ENCODE assay signal across 18 mouse cellular contexts in genomic region chr5:67800801-67801200, GRCm38 (mm10). TPM values are rescaled to one million over a fixed set of nuclear protein-coding genes. Genes with fewer than 3 reads are reported as not detected.
A peak's percentile ranks its signal among the peaks of the same experiment; 100 is the strongest.
DNase-seq lines count a peak whose midpoint lies in the region; ATAC-seq and TF ChIP-seq lines count a peak whose summit lies in the region.
"Had no signal": no experiment of that assay in that cellular context is flagged by ENCODE, and none has a peak within 500 bp of the region (broad histone marks: within the 10 kb centered on the region; RNA-seq: fewer than 3 reads in every experiment).

No protein-coding gene starts in this region.

- H3K4me3 ChIP-seq in lung, embryonic 16.5 days (ENCODE audit: low read length) = no peak overlapping the region
- H3K4me3 ChIP-seq in cerebellum, adult 2 months (replicated peaks; ENCODE audit: insufficient read depth, low read depth, low read length) = no peak overlapping the region
- H3K4me3 ChIP-seq: embryonic facial prominence, embryonic 10.5 days; forebrain, embryonic 13.5 days; lung, embryonic 15.5 days had no signal

- H3K27ac ChIP-seq in lung, embryonic 16.5 days (ENCODE audit: low read length) = peak overlapping the region; percentile 34; the same call in 1 of the 2 replicates
- H3K27ac ChIP-seq in cerebellum, adult 2 months (ENCODE audit: insufficient read depth, low read length) = peak overlapping the region; percentile 55
- H3K27ac ChIP-seq: embryonic facial prominence, embryonic 10.5 days; forebrain, embryonic 13.5 days; lung, embryonic 15.5 days had no signal

- H3K27me3 ChIP-seq in lung, embryonic 16.5 days (ENCODE audit: control insufficient read depth, insufficient read depth, low read depth, low read length) = no peaks in the 10 kb centered on the region
- no peaks in the 10 kb centered on the region for H3K27me3 ChIP-seq in cerebellum, adult 2 months (ENCODE audit: control insufficient read depth, insufficient read depth, low read length)
- H3K27me3 ChIP-seq: forebrain, embryonic 13.5 days; lung, embryonic 15.5 days; Patski had no signal

- no peak overlapping the region for H3K9ac ChIP-seq in lung, embryonic 16.5 days (ENCODE audit: low read length)
- H3K9ac ChIP-seq: forebrain, embryonic 13.5 days; lung, embryonic 15.5 days had no signal

- H3K36me3 ChIP-seq in lung, embryonic 16.5 days (ENCODE audit: control insufficient read depth, insufficient read depth, low read length) = no peaks in the 10 kb centered on the region
- H3K36me3 ChIP-seq: embryonic facial prominence, embryonic 10.5 days; lung, embryonic 15.5 days had no signal

- TF ChIP-seq POLR2A in cerebellum, adult 2 months (IDR thresholded peaks at IDR 0.05; ENCODE audit: borderline replicate concordance, insufficient read depth, low read length) = no peak

- no peak overlapping the region for H3K4me2 ChIP-seq in lung, embryonic 16.5 days (ENCODE audit: low read depth, low read length)
- H3K4me2 ChIP-seq: forebrain, embryonic 13.5 days; liver, embryonic 11.5 days; lung, embryonic 15.5 days; midbrain, embryonic 11.5 days had no signal

- H3K9me3 ChIP-seq in lung, embryonic 16.5 days (ENCODE audit: control insufficient read depth, low read length) = no peaks in the 10 kb centered on the region
- H3K9me3 ChIP-seq: embryonic facial prominence, embryonic 10.5 days; forebrain, embryonic 13.5 days; lung, embryonic 15.5 days had no signal

- H3K4me1 ChIP-seq in lung, embryonic 16.5 days (replicated peaks; ENCODE audit: control insufficient read depth, insufficient read depth, low read length) = peaks cover 33% of the 10 kb centered on the region
- H3K4me1 ChIP-seq in cerebellum, adult 2 months (ENCODE audit: control insufficient read depth, insufficient read depth, low read length) = peaks cover 48% of the 10 kb centered on the region
- H3K4me1 ChIP-seq: embryonic facial prominence, embryonic 10.5 days had no signal

- ATAC-seq in lung, embryonic 16.5 days (ENCODE audit: low read depth) = no peak
- ATAC-seq in granulocyte monocyte progenitor cell, adult 5-6 weeks (replicated peaks; ENCODE audit: poor library complexity, severe bottlenecking) = peak; percentile 55
- ATAC-seq: forebrain, embryonic 13.5 days; Patski had no signal

- WGBS in lung, embryonic 16.5 days = 66% methylated on average over 8 of the region's 8 CpGs
- 15% methylated on average over 8 of the region's 8 CpGs for WGBS in cerebellum, adult 2 months

- no peak for DNase-seq in lung, postnatal 14 days
- DNase-seq in cerebellum, adult 2 months = peak; percentile 58 to 81
- DNase-seq in retina, postnatal 1 day = peak; percentile 45
- no peak for DNase-seq in gastrocnemius, postnatal 14 days
- no peak for DNase-seq in kidney, adult 8-10 months
- DNase-seq: heart, adult 11 months; kidney, adult 9 months; kidney, postnatal 36 days; right cerebral cortex, postnatal 4 days; thymus, postnatal 4 days had no signal

- no peak for TF ChIP-seq CTCF in cerebellum, adult 2 months (IDR thresholded peaks at IDR 0.05; ENCODE audit: borderline replicate concordance, insufficient read depth, low read depth, low read length)

- intact Hi-C loops in gastrocnemius, postnatal 14 days (cut with DNase I; ENCODE audit: low total_unique reads) = no loop called here

RNA-seq across cellular contexts. Expression of gene Atp8a1, which starts 46.4 kb away (rescaled TPM):
- 55.2 and 57.3 TPM in 2 replicates for polyA plus RNA-seq in lung, embryonic 16.5 days (2015; fragmentation: Nextera tagmentation; extraction: Ambion mirVana)
- 56.1 and 60.9 TPM in 2 replicates for polyA plus RNA-seq in cerebellum, adult 2 months (2012; rRNA removed)
- 33.8 and 39.3 TPM in 2 replicates for total RNA-seq in granulocyte monocyte progenitor cell, adult 5-6 weeks (2014; fragmentation: Nextera tagmentation)
- total RNA-seq in granulocyte monocyte progenitor cell, adult 5-6 weeks (2017) = 23.3 and 26.2 TPM in 2 replicates
- 10 to 100 TPM; 14.2 to 14.4 TPM for total RNA-seq in gastrocnemius, postnatal 14 days (2021)

Comparison
In these comparisons a context has a peak if more than half of its experiments do, and no peak if none do; other contexts are left out.
1. DNase-seq: peak in cerebellum, adult 2 months (2 of 2) and retina, postnatal 1 day (single experiment); none in lung, postnatal 14 days (single experiment), gastrocnemius, postnatal 14 days (single experiment) and kidney, adult 8-10 months (0 of 2).